Mouse (Mus musculus) splenic B cell, adult 2 months (primary cell): ENCODE results near the gene 1700020L24Rik.

ENCODE experiments used
- DNase-seq: peaks from one replicate; pipeline ENCODE4 v3.0.0-alpha.2; 2011; ENCODE audit warnings: low read depth, low spot score
- H3K27me3 ChIP-seq: 2 replicates; pipeline ENCODE4 v1.6.1; 2012; ENCODE audit warnings: mild to moderate bottlenecking, low read length, moderate library complexity, mixed read lengths; ENCODE audit not compliant: control insufficient read depth, poor library complexity, insufficient read depth, severe bottlenecking
- H3K36me3 ChIP-seq: 2 replicates; pipeline ENCODE4 v1.6.1; 2012; ENCODE audit warnings: mild to moderate bottlenecking, low read length, moderate library complexity, mixed read lengths; ENCODE audit not compliant: control insufficient read depth, poor library complexity, insufficient read depth, severe bottlenecking

Gene 1700020L24Rik

GRCm38 (mm10) chr11:83437377-83437776 lies at the start of gene 1700020L24Rik:
TSS of gene 1700020L24Rik (plus strand) at chr11:83437677.
- Histone ChIP-seq H3K27me3 (no peaks in the 10 kb centered on the region), H3K36me3 (no peaks in the 10 kb centered on the region)
- no peak for DNase-seq

- Histone ChIP-seq H3K27me3 (no peaks in the 10 kb centered on the region), H3K36me3 (peaks cover 14% of the 10 kb centered on the region)
- no peak for DNase-seq
Measured at GRCm38 (mm10) chr11:83393062-83393461, 44.4 kb upstream of the 1700020L24Rik start.

GRCm38 (mm10) chr11:83394802-83395439 lies 42.6 kb upstream of the 1700020L24Rik start:
- no peaks in the 10 kb centered on the region for H3K27me3 ChIP-seq
- peaks cover 18% of the 10 kb centered on the region for H3K36me3 ChIP-seq
- DNase-seq: no peak

- peaks cover 14% of the 10 kb centered on the region for H3K36me3 ChIP-seq
- no peak for DNase-seq
- no peaks in the 10 kb centered on the region for H3K27me3 ChIP-seq
Measured at GRCm38 (mm10) chr11:83397626-83398025, 39.9 kb upstream of the 1700020L24Rik start.

GRCm38 (mm10) chr11:83398724-83399123 lies 38.8 kb upstream of the 1700020L24Rik start:
- H3K27me3 ChIP-seq: no peaks in the 10 kb centered on the region
- DNase-seq: no peak
- peaks cover 10% of the 10 kb centered on the region for H3K36me3 ChIP-seq

GRCm38 (mm10) chr11:83403787-83404186 lies 33.7 kb upstream of the 1700020L24Rik start:
- DNase-seq: no peak
- Histone ChIP-seq H3K36me3 (peaks cover 5% of the 10 kb centered on the region; the same call in 1 of the 2 replicates), H3K27me3 (no peaks in the 10 kb centered on the region)

GRCm38 (mm10) chr11:83406391-83406790 lies 31.1 kb upstream of the 1700020L24Rik start:
- Histone ChIP-seq H3K27me3 (no peaks in the 10 kb centered on the region), H3K36me3 (0 out of 2 replicates have a peak, but pooled peaks cover 1% of the 10 kb centered on the region)
- no peak for DNase-seq

GRCm38 (mm10) chr11:83408242-83408641 lies 29.2 kb upstream of the 1700020L24Rik start:
- no peak for DNase-seq
- no peaks in the 10 kb centered on the region for H3K27me3 ChIP-seq
- H3K36me3 ChIP-seq: no peaks in the 10 kb centered on the region

GRCm38 (mm10) chr11:83409087-83409754 lies 28.3 kb upstream of the 1700020L24Rik start, which contains the start of gene Rasl10b:
TSS of gene Rasl10b (plus strand) at chr11:83409137.
- no peaks in the 10 kb centered on the region for H3K36me3 ChIP-seq
- no peak for DNase-seq
- H3K27me3 ChIP-seq: no peaks in the 10 kb centered on the region

- Histone ChIP-seq H3K36me3 (no peaks in the 10 kb centered on the region), H3K27me3 (no peaks in the 10 kb centered on the region)
- DNase-seq: no peak
Measured at GRCm38 (mm10) chr11:83409792-83410291, 27.6 kb upstream of the 1700020L24Rik start.

- no peaks in the 10 kb centered on the region for H3K27me3 ChIP-seq
- H3K36me3 ChIP-seq: no peaks in the 10 kb centered on the region
- DNase-seq: no peak
Measured at GRCm38 (mm10) chr11:83410510-83410909, 27.0 kb upstream of the 1700020L24Rik start.

- H3K36me3 ChIP-seq: no peaks in the 10 kb centered on the region
- peak; percentile 65 for DNase-seq
Measured at GRCm38 (mm10) chr11:83417080-83417479, 20.4 kb upstream of the 1700020L24Rik start.

GRCm38 (mm10) chr11:83417708-83418107 lies 19.8 kb upstream of the 1700020L24Rik start:
- Histone ChIP-seq H3K36me3 (no peaks in the 10 kb centered on the region), H3K27me3 (no peaks in the 10 kb centered on the region)
- no peak for DNase-seq

More at GRCm38 (mm10) chr11:83417080-83417479, 20.4 kb upstream of the 1700020L24Rik start:
- no peaks in the 10 kb centered on the region for H3K27me3 ChIP-seq

GRCm38 (mm10) chr11:83418566-83418965 lies 18.9 kb upstream of the 1700020L24Rik start:
- H3K27me3 ChIP-seq: no peaks in the 10 kb centered on the region
- no peaks in the 10 kb centered on the region for H3K36me3 ChIP-seq
- DNase-seq: peak; percentile 15

- no peak for DNase-seq
- Histone ChIP-seq H3K27me3 (no peaks in the 10 kb centered on the region), H3K36me3 (no peaks in the 10 kb centered on the region)
Measured at GRCm38 (mm10) chr11:83420338-83420737, 17.1 kb upstream of the 1700020L24Rik start.
